Mouse (Mus musculus) cortical plate, adult 2 months (tissue): Measurements from ENCODE around the gene Tmem91.

ENCODE experiments used
- CTCF ChIP-seq: fragments of 200-500 bp; IDR thresholded peaks from 2 replicates; pipeline ENCODE4 v1.5.1; 2011; ENCODE audit warnings: mild to moderate bottlenecking, control low read depth, low read length; ENCODE audit not compliant: insufficient read depth; ENCODE audit errors: extremely low read depth
- POLR2A ChIP-seq: fragments of 200-500 bp; IDR thresholded peaks from 2 replicates; pipeline ENCODE4 v1.6.1; 2011; ENCODE audit warnings: mild to moderate bottlenecking, low read length, control low read depth; ENCODE audit not compliant: insufficient read depth; ENCODE audit errors: extremely low read depth

DNA sequence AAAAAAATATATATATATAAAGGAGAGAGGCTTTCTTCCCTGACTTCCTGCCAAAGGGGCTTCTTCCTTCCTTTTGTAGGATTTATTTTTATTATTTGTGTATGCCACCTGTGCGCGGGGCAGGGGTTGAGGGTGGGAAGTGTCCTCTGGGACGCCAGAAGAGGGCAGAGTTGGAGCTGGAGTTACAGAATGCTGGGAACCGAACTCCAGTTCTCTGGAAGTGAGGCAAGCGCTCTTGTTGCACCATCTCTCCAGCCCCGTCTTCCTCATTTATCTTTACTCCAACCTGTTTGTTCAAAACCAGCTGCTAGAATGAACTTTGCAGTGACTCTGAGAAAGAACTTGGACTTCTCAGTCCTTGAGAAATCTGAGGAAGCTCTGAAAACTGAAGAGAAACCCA lies 5.0 kb upstream of the Tmem91 start:
- TF ChIP-seq CTCF, result no peak
- TF ChIP-seq POLR2A, result no peak
